Mouse (Mus musculus): ENCODE data around the gene Setd2. TPM values are rescaled to one million over a fixed set of nuclear protein-coding genes. Genes with fewer than 3 reads are reported as not detected.
A peak's percentile ranks its signal among the peaks of the same experiment; 100 is the strongest.

Gene Setd2
- total RNA-seq, 1 experiment = 78.9 TPM

GRCm38 (mm10) chr9:110633882-110634281 lies 101.5 kb downstream of the Setd2 start:
- TF ChIP-seq MAFK (IDR thresholded peaks at IDR 0.05; ENCODE audit: insufficient read depth, low read depth, low read length) (0 out of 2 replicates have a peak, but pooled peaks have one; percentile 24), ZNF384 (IDR thresholded peaks at IDR 0.05; ENCODE audit: low read depth, low read length) (no peak)
- Histone ChIP-seq H3K4me3 (ENCODE audit: insufficient read depth in 1 of 2, low read depth in 1 of 2, low read length in 2 of 2, poor library complexity in 1 of 2, severe bottlenecking in 1 of 2) (no peak overlapping the region), H3K9ac (ENCODE audit: insufficient read depth, low read depth, low read length, poor library complexity, severe bottlenecking) (0 out of 2 replicates have a peak overlapping the region, but pooled peaks have one; percentile 23), H3K9me3 (ENCODE audit: control insufficient read depth, insufficient read depth, low read depth, low read length) (no peaks in the 10 kb centered on the region), H3K27ac (ENCODE audit: insufficient read depth, low read depth, low read length, poor library complexity, severe bottlenecking) (no peak overlapping the region), H3K36me3 (ENCODE audit: control insufficient read depth, insufficient read depth, low read length, poor library complexity, severe bottlenecking) (peaks cover 3% of the 10 kb centered on the region; the same call in 1 of the 2 replicates), H3K4me1 (ENCODE audit: control insufficient read depth in 2 of 2, insufficient read depth in 2 of 2, low read length in 2 of 2, poor library complexity in 1 of 2) (peaks cover 2 to 16% of the 10 kb centered on the region in 2 experiments; a peak in 1 of 4 replicates)
- in situ Hi-C loops (cut with MboI; ENCODE audit: low sequenced_read_pairs in 2 of 2, unreplicated experiment in 2 of 2) = no loop called here
- no peak for DNase-seq (ENCODE audit: low read depth, low spot score)

GRCm38 (mm10) chr9:110635225-110635624 lies 102.8 kb downstream of the Setd2 start:
- no peak for DNase-seq (ENCODE audit: low read depth, low spot score)
- TF ChIP-seq HCFC1 (IDR thresholded peaks at IDR 0.05; ENCODE audit: borderline replicate concordance, insufficient read depth, low read length) (no peak), CHD2 (IDR thresholded peaks at IDR 0.05; ENCODE audit: low read depth, low read length) (no peak), MAFK (IDR thresholded peaks at IDR 0.05; ENCODE audit: insufficient read depth, low read depth, low read length) (no peak), ZC3H11A (IDR thresholded peaks at IDR 0.05; ENCODE audit: borderline replicate concordance, low read depth, low read length) (no peak), ZNF384 (IDR thresholded peaks at IDR 0.05; ENCODE audit: low read depth, low read length) (no peak)
- Histone ChIP-seq H3K4me3 (ENCODE audit: insufficient read depth in 1 of 2, low read depth in 1 of 2, low read length in 2 of 2, poor library complexity in 1 of 2, severe bottlenecking in 1 of 2) (no peak overlapping the region), H3K9ac (ENCODE audit: insufficient read depth, low read depth, low read length, poor library complexity, severe bottlenecking) (no peak overlapping the region), H3K36me3 (ENCODE audit: control insufficient read depth, insufficient read depth, low read length, poor library complexity, severe bottlenecking) (peaks cover 3% of the 10 kb centered on the region; the same call in 1 of the 2 replicates), H3K9me3 (ENCODE audit: control insufficient read depth, insufficient read depth, low read depth, low read length) (no peaks in the 10 kb centered on the region), H3K4me1 (ENCODE audit: control insufficient read depth in 2 of 2, insufficient read depth in 2 of 2, low read length in 2 of 2, poor library complexity in 1 of 2) (peaks cover 2 to 16% of the 10 kb centered on the region in 2 experiments; a peak in 1 of 4 replicates), H3K27ac (ENCODE audit: insufficient read depth, low read depth, low read length, poor library complexity, severe bottlenecking) (no peak overlapping the region)
- in situ Hi-C loops (cut with MboI; ENCODE audit: low sequenced_read_pairs in 2 of 2, unreplicated experiment in 2 of 2) = no loop called here

GRCm38 (mm10) chr9:110638611-110639021 lies 106.2 kb downstream of the Setd2 start:
- H3K27ac ChIP-seq (ENCODE audit: insufficient read depth, low read depth, low read length, poor library complexity, severe bottlenecking) = no peak overlapping the region
- TF ChIP-seq ZNF384 (IDR thresholded peaks at IDR 0.05; ENCODE audit: low read depth, low read length) (no peak), HCFC1 (IDR thresholded peaks at IDR 0.05; ENCODE audit: borderline replicate concordance, insufficient read depth, low read length) (no peak), ZC3H11A (IDR thresholded peaks at IDR 0.05; ENCODE audit: borderline replicate concordance, low read depth, low read length) (no peak), MAFK (IDR thresholded peaks at IDR 0.05; ENCODE audit: insufficient read depth, low read depth, low read length) (no peak), CHD2 (IDR thresholded peaks at IDR 0.05; ENCODE audit: low read depth, low read length) (no peak)
- peaks cover 3% of the 10 kb centered on the region; the same call in 1 of the 2 replicates for H3K36me3 ChIP-seq (ENCODE audit: control insufficient read depth, insufficient read depth, low read length, poor library complexity, severe bottlenecking)
- DNase-seq (ENCODE audit: low read depth, low spot score) = no peak
- H3K4me3 ChIP-seq (ENCODE audit: insufficient read depth in 1 of 2, low read depth in 1 of 2, low read length in 2 of 2, poor library complexity in 1 of 2, severe bottlenecking in 1 of 2) = no peak overlapping the region
- H3K9me3 ChIP-seq (ENCODE audit: control insufficient read depth, insufficient read depth, low read depth, low read length) = no peaks in the 10 kb centered on the region
- H3K4me1 ChIP-seq (ENCODE audit: control insufficient read depth in 2 of 2, insufficient read depth in 2 of 2, low read length in 2 of 2, poor library complexity in 1 of 2) = peaks cover 2 to 9% of the 10 kb centered on the region in 2 experiments; a peak in 1 of 4 replicates
- no peak overlapping the region for H3K9ac ChIP-seq (ENCODE audit: insufficient read depth, low read depth, low read length, poor library complexity, severe bottlenecking)
- in situ Hi-C loops (cut with MboI; ENCODE audit: low sequenced_read_pairs in 2 of 2, unreplicated experiment in 2 of 2) = no loop called here

GRCm38 (mm10) chr9:110641006-110641405 lies 108.6 kb downstream of the Setd2 start:
- Histone ChIP-seq H3K4me1 (ENCODE audit: control insufficient read depth in 2 of 2, insufficient read depth in 2 of 2, low read length in 2 of 2, poor library complexity in 1 of 2) (peaks cover 0 to 12% of the 10 kb centered on the region in 2 experiments; a peak in 1 of 4 replicates), H3K9ac (ENCODE audit: insufficient read depth, low read depth, low read length, poor library complexity, severe bottlenecking) (no peak overlapping the region), H3K9me3 (ENCODE audit: control insufficient read depth, insufficient read depth, low read depth, low read length) (no peaks in the 10 kb centered on the region), H3K4me3 (ENCODE audit: insufficient read depth in 1 of 2, low read depth in 1 of 2, low read length in 2 of 2, poor library complexity in 1 of 2, severe bottlenecking in 1 of 2) (no peak overlapping the region), H3K27ac (ENCODE audit: insufficient read depth, low read depth, low read length, poor library complexity, severe bottlenecking) (no peak overlapping the region), H3K36me3 (ENCODE audit: control insufficient read depth, insufficient read depth, low read length, poor library complexity, severe bottlenecking) (peaks cover 3% of the 10 kb centered on the region; the same call in 1 of the 2 replicates)
- TF ChIP-seq MAFK (IDR thresholded peaks at IDR 0.05; ENCODE audit: insufficient read depth, low read depth, low read length) (no peak), HCFC1 (IDR thresholded peaks at IDR 0.05; ENCODE audit: borderline replicate concordance, insufficient read depth, low read length) (no peak), CHD2 (IDR thresholded peaks at IDR 0.05; ENCODE audit: low read depth, low read length) (no peak), ZNF384 (IDR thresholded peaks at IDR 0.05; ENCODE audit: low read depth, low read length) (no peak), ZC3H11A (IDR thresholded peaks at IDR 0.05; ENCODE audit: borderline replicate concordance, low read depth, low read length) (no peak)
- in situ Hi-C loops (cut with MboI; ENCODE audit: low sequenced_read_pairs in 2 of 2, unreplicated experiment in 2 of 2) = no loop called here
- no peak for DNase-seq (ENCODE audit: low read depth, low spot score)
